Mouse (Mus musculus): ENCODE results near the gene Gm20388. TPM values are rescaled to one million over a fixed set of nuclear protein-coding genes. Genes with fewer than 3 reads are reported as not detected.

Gene Gm20388
- polyA plus RNA-seq, 1 experiment, result 29.8 TPM

GRCm38 (mm10) chr8:122443262-122444006 lies 2532.8 kb downstream of the Gm20388 start, which contains the start of gene Mvd:
TSS of gene Mvd (minus strand) at chr8:122443422.

GRCm38 (mm10) chr8:122460524-122461472 lies 2550.2 kb downstream of the Gm20388 start, which contains the start of gene Snai3:
TSS of gene Snai3 (minus strand) at chr8:122460733.

GRCm38 (mm10) chr8:122475580-122476320 lies 2565.1 kb downstream of the Gm20388 start, which contains the start of the genes Rnf166 and Ctu2:
TSS of gene Rnf166 (minus strand) at chr8:122476064.
TSS of gene Ctu2 (plus strand) at chr8:122476143.

DNA sequence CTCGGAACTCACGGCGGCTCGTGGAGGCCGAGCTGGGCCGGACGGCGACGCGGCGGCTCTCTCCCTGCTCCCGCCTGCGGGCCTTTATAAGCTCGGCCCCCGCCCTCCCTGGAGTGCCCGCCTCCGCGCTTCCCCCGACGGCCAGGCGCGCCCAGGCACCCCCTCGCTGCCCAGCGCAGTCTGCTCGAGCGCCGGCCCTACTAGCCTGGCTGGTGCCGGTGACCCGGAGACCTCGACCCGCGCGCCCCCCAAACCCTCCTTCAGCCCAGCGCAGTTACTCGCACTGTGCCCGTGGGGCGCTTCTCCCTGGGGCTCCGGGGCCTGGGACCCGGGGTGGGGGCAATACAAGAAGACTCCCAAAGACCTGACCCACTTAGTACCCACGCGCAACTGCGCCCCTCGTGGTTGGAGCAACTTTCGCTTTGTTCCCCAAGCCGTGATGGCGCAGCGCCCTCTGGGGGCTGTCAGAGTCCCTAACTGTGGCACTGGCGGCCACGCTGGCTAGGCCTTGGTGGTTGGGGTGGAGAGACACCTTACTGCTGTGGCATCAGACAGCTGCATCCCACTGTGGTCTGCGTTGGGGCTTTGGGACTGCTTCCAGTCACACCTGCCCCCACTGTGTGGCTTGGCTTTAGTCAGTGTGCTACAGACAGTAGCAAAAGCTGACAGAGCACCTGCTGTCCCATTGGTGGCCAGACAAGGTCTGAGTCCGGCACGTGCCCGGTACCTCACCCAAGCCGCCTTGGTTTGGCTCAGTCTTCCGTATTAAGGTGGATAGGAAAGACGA lies 2640.8 kb downstream of the Gm20388 start, which contains the start of gene Piezo1:
Gene Piezo1, minus strand, starts transcription at position 65 of the 787 bp plus-strand sequence.

DNA sequence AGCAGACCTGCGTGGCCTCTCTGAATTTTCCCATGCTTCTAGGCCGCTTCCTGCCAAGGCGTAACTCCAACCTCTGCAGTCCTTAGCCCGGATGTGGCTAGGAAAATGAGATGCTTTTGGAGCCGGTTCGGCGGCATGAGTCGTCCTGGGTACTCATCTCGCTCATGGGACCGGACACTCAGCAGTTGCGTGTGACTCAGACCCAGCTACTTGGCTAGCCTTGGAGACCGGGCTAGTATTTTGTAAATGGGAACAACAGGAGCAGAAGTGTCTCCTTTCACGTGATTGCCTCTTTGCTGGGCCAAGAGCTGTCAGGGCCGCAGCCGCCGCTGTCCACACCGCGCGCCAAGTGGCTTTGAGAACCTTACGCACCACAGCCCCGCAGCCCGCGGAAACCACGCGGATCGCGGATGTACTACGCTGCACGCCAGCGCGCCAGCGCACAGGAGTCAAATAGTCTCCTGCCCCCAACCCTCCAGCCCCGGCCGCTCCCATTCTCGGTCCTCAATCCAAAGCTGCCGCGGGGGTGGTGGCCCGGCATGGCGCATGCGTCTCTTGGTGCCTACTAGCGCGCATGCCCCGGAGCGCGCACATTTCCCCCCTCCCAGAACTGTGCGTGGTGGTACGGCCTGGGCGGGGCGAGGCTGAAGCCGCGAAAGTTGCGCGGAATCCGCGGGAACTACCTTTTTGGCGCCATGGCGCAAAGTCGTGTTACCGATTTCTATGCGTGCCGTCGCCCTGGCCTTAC lies 2656.9 kb downstream of the Gm20388 start, which contains the start of gene Cdt1:
Gene Cdt1, plus strand, starts transcription at position 655 of the 748 bp plus-strand sequence.

GRCm38 (mm10) chr8:122576648-122577022 lies 2666.0 kb downstream of the Gm20388 start, which contains the start of gene Aprt:
TSS of gene Aprt (minus strand) at chr8:122576909.

GRCm38 (mm10) chr8:122611295-122612133 lies 2700.9 kb downstream of the Gm20388 start, which contains the start of the genes Galns and Trappc2l:
TSS of gene Galns (minus strand) at chr8:122611463.
TSS of gene Trappc2l (plus strand) at chr8:122611640.

GRCm38 (mm10) chr8:122622727-122623126 lies 2712.1 kb downstream of the Gm20388 start, which contains the start of gene Pabpn1l:
TSS of gene Pabpn1l (minus strand) at chr8:122622739.

GRCm38 (mm10) chr8:122699005-122699492 lies 2788.4 kb downstream of the Gm20388 start, which contains the start of gene Cbfa2t3:
TSS of gene Cbfa2t3 (minus strand) at chr8:122699109.

GRCm38 (mm10) chr8:122775285-122776155 lies 2864.9 kb downstream of the Gm20388 start, which contains the start of gene Acsf3:
TSS of gene Acsf3 (plus strand) at chr8:122775486.

DNA sequence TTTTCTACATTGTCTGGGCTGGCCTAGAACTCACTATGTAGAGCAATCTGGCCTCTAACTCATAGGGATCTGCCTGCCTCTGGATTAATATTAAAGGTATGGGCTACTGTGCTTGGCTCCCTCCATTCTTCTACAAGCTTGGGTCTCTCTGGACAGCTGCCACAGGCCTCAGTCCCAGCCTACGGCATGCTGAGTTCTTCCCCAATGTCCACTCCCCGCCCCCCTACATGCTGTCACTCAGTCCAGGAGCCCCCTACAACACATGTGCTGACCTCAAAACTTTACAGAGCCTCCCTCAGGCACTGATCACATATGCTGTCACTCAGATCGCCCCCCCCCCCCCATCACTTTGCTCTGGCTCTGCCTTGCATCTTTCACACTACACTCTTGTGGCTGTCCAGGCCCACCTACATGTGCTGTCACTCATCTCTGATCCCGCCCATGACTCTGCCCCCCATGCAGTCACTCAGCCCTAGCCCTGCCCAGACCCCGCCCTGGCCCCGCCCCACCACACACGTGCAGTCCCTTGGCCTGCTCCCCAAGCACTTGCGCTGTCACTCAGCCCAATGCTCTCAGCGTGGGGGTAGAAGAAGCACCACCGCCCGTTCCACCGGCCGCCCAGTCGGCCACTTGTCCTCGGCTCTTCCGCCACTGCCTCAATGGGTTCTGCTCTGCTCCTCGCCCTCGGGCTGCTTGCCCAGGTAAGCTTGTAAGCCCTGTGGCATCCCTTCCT lies 2937.4 kb downstream of the Gm20388 start, which contains the start of gene Cdh15:
Gene Cdh15, plus strand, starts transcription at position 138 of the 733 bp plus-strand sequence.

DNA sequence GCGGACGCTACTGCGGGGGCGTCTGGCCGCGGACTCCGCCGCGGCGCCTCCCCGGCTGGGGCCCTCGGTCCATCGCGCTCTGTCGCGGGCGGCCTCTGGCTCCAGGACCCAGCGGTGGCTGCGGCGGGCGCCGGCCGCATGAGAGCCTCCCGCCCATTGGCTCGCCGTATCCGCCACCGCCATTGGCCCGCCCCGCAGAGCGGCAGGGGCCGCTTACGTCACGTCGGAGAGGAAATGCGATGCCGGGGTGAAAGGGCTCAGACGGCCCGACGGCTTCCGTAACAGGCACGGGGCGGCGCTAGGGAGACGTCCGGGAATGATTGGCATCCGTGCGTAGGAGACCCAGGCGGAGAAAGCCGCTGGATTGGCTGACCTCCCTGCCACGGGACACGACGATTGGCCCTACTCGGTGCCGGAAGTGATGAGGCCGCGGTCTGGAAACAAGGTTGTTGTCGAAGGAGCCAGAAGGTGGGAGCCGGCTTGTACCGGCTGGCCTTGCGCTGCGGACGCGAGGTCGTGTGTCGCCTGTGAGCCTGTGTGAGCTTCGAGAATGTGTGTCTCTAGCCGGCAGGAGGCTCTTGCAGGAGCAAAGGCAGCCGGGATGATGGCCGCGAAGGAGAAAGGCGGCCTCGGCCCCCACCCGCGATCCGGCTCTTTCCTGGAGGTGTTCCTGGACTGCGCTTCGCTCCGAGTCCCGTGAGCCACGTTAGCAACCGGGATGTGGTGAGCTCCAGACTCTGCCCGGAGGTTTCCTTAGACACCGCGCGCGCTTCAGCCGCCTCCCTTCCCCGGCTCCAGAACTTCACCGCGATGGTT lies 3131.7 kb downstream of the Gm20388 start, which contains the start of gene Ankrd11:
Gene Ankrd11, minus strand, starts transcription at position 120 of the 816 bp plus-strand sequence.

DNA sequence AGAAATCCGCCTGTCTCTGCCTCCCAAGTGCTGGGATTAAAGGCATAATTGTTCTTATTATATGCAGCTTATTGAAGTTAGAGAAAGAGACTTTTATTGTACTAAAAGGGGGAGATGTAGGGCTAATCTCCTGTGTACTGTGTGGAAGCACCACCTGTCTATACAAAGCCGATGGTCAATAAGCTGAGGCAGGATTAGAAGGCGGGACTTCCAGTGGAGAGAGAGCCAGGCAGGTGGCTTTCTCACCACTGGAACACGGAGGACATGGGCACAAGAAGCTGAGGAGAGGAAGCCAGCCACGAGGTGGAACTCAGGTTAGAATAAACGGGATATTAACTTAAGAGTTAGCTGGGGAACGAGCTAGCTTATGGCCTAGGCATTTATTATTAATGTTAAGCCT lies 3152.1 kb downstream of the Gm20388 start, which contains the start of gene Spg7:
Gene Spg7, plus strand, starts transcription at position 222 of the 400 bp plus-strand sequence.

DNA sequence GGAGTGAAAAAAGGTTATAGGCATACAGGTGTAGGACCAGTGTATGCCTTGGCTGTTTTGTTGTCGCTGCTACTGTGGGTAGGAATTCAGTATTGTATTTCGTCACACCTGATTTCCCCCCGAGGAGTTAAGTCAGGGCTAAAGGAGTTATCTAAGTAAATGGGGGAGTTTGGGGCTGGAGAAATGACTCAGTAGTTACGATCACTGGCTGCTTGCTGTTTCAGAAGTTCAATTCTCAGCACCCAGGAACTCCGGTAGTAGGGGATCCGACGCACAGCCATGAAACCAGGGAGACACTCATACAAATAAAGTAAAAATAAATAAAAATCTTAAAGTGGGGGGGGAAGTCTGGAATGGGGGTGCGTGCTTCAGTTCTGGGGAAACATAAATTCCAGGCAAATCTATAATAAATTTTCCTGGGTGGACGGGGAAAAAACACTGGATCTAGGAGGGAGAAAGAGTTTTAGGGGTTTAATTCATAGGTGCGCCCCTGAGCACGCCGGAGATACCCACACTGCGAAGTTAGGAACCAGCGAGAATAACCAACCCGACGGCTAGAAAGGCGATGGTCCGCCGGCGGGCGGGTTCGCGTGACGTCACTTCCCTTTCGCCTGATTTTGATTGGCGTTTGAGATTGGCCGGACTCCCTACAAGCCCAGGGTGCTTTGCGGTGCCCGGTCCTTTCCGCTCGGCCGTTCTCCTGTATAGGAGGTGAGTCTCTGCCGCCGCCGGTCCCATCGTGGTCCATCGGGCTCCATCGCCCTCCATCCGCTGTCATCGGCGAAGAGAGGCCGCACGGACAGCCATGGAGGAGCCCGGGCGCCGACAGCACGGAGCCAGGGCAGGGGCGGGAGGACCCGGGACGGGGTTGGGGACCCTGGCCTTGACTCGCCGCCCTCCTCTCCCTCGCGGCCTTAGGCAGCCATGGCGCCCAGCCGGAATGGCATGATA lies 3191.4 kb downstream of the Gm20388 start, which contains the start of gene Rpl13:
Gene Rpl13, plus strand, starts transcription at position 616 of the 951 bp plus-strand sequence.

